Mouse (Mus musculus) inflammation-experienced regulatory T-cells, adult 6 months (primary cell): Measurements from ENCODE around the gene Gm20388. TPM values are rescaled to one million over a fixed set of nuclear protein-coding genes. Genes with fewer than 3 reads are reported as not detected.

ENCODE experiments used
- ATAC-seq: one replicate; pipeline ENCODE4 v1.8.0; 2017
- polyA plus RNA-seq, 3 experiments: library from polyadenylated mRNA; unstranded; fragments of 100-300 nt; shearing (Covaris generic); gene quantifications; one replicate each; pipeline ENCODE4 v1.2.1; 2017

The Gm20388 gene
- polyA plus RNA-seq, 3 experiments from 2014 or later, result 10.8 to 14.1 (median 11.8) TPM

DNA sequence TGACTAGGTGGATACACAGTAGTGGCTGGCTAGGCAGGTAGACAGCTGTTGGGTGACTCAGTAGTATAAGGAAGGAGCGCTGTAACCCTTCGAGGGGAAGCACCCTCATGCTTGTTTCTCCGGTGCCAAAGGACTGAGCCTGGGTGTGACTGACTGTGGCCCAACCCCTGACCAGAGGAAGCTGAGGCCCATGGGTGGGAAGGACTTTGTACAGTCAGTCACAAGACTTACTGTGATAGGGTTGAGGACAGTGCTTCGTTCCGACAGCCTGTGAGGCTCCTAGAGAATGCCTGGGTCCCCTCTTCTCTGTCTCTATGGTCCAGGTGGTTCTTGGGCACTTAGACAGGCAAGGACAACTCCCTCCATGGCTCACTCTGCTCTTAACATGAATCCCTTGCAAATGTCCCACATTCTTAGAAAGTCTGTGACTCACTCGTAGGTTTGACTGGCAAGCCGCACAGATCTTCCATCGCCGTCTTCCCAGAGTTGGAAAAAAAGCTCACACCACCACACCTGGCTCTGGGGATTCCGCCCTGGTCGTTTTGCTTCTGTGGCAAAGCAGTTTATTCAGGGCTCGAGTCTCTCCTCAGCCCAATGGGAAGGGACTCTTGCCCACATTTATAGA is 495.5 kb downstream of the Gm20388 start:
- ATAC-seq, result no peak

GRCm38 (mm10) chr8:120407701-120408240 is 497.1 kb downstream of the Gm20388 start:
- ATAC-seq, result no peak

GRCm38 (mm10) chr8:120408241-120409215 is 497.9 kb downstream of the Gm20388 start:
- no peak for ATAC-seq

DNA sequence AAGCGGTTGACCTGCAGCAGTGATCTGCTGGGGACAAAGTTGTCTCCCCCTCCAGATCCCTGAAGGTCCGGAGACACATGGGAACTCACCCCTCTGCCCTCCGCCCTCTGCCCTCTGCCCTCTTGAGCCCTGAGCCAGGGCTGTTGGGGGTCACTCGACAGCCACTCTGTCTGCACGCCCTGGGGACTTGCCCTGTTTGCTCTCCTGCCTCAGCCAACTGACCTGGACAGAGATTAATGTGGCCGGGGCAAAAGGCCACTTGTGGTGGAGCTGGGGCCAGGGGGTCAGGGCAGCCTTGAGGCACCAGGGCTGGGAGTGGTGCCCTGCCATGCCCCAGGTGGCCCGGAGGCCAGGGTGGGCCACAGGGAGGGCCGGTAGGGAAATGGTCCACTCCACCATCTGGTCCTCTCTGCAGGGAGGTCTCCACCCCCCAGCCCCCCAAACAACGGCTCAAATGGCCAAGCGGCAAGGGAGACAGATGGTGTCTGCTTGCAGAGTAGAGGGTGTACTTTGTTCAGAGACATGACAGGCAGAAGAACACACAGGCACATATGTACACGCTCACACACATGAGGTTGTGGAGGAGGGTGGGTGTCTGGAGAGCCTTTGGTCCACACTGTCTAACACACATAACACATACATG is 498.9 kb downstream of the Gm20388 start:
- no peak for ATAC-seq

DNA sequence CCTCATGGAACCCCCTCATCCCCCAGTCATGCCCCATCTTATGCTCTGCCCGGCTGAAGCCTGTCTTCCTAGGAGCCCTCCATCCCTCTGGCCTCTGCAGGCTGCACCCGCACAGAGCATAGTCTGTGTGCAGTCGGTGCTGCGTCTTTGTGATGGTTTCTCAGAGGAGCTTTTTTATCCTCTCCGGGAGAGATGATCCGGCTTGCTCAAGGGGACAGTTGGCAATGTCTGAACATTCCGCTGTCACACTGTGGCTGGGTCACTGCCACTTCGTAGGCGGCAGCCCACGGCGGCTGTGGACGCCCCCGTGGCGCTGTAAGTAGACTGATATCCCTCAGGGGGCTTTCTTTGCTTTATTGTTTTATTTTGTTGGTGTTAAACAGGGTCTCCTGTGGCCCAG is 500.4 kb downstream of the Gm20388 start:
- ATAC-seq, result no peak

DNA sequence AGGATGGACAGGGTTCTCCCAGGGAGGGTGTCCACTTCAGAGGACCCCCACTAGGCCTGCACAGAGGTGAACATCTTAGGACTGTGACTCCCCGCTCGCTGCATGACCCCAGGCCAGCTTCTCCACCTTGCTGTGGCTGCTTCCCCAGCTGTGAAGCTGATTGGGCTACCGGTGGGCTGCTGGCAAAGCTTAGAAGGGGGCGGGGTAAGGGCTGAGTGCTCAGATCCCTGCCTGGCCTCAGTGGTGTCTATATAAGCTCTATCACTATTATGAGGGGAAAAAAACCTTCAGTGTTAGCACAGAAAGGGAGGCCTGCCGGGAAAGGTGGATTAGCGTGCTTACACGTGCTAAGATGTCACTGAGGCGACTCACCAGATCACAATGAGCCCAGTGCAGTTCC is 501.2 kb downstream of the Gm20388 start:
- no peak for ATAC-seq

DNA sequence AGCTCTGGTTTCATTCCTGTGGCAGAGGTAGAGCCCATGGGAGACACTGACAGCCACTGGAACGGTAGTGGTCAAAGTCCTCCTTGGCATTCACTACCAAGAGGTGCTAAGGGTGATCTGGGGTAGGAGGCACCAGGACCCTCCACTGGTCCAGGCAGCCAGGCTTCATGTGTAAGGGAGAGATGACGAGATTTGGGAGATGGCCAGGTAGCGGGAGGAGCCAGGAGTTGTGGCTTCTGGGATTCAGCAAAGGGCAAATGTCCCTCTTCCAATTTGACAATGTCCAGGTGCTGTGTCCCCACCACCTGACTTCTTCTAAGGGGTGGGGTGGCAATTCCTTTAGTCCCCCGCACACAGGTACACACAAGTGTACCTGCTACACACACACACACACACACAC is 501.7 kb downstream of the Gm20388 start:
- ATAC-seq, result no peak

GRCm38 (mm10) chr8:120412911-120413625 is 502.4 kb downstream of the Gm20388 start:
- no peak for ATAC-seq

GRCm38 (mm10) chr8:120413626-120413988 is 503.0 kb downstream of the Gm20388 start:
- ATAC-seq, result no peak

- no peak for ATAC-seq
These were observed 503.6 kb downstream of the Gm20388 start for GRCm38 (mm10) chr8:120414216-120414615.

- no peak for ATAC-seq
These were observed 504.8 kb downstream of the Gm20388 start for GRCm38 (mm10) chr8:120415474-120415873.

GRCm38 (mm10) chr8:120416173-120416521 is 505.5 kb downstream of the Gm20388 start:
- ATAC-seq, result no peak

DNA sequence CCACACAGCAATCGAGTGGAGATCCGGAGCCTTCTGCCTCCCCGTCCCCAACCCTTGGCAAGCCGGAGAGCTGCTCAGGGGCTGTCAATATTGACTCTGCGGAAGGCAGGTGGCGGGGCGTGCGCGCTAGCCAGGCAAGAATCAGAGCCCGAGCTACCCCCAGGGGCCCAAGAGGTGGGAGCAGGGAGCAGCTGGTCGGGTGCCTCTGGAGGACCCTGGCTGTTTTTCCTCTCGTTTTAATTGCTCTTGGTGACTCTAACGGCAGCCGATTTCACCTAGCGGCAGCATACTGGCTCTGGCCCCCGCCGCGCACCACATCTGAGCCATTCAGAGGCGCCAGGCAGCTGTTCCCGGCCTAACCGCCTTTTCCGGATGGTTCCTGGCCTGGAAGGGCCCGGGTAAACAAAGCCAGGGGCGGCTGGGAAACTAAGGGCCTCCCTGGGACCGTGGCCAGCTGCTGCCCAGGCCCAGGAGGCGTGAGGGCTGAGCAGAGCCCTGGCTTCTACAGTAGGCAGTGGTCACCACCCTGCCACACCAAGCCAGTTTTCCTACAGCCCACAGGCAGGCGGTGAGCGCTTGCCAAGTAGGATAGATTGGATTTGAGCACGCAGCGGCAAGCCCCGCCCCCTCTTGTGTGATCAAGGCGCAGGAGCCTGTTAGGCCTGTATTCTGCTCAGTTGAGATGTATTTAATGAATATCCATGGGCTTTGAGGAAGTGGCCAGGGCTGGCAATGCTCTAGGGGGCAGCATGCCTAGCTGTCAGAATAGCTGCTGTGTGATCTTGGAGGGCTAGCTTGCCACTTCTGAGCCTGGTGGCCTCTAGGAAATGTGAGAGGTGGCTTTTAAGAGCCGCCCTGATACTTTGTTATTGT is 506.1 kb downstream of the Gm20388 start:
- no peak for ATAC-seq

- ATAC-seq, result no peak
These were observed 507.5 kb downstream of the Gm20388 start for GRCm38 (mm10) chr8:120418188-120418587.

DNA sequence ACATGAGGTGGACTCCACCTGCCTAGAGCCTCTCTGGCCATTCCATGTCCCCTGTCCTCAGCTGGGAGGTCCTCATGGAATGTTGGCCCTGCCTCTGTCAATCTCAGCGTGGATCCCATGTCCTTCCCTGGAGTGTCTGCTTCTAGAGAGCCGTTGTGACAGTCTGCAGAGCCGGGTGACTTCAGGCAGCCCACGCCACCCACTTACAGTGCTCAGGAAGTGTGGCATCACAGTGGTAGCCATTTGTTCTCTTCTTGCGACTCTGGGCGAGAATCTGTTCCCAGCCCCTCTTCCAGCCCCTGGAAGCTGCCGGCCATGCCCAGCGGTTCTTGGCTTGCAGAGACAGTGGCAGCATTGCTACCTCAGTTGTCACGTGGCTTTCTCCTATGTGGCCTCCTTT is 509.0 kb downstream of the Gm20388 start:
- no peak for ATAC-seq

DNA sequence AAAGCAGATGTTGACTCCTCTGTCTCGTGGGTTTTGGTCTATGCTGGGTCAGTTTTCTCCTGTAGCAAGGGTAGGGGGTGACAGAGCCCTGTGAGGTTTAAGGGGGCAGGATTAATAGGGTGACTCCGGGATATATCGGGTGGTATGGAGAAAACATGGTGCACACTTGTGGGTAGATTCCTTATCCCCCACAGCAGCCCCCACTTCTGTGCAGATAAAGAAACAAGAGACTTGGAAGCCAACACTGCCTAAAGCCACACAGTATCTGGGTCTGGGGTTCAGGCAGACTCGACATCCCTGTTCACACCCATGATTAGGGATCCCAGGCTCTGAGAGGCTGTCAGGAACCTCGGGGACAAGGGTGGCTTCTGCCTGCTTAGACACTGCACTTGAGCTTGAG is 509.6 kb downstream of the Gm20388 start:
- no peak for ATAC-seq

- no peak for ATAC-seq
These were observed 511.0 kb downstream of the Gm20388 start for GRCm38 (mm10) chr8:120421638-120422037.

DNA sequence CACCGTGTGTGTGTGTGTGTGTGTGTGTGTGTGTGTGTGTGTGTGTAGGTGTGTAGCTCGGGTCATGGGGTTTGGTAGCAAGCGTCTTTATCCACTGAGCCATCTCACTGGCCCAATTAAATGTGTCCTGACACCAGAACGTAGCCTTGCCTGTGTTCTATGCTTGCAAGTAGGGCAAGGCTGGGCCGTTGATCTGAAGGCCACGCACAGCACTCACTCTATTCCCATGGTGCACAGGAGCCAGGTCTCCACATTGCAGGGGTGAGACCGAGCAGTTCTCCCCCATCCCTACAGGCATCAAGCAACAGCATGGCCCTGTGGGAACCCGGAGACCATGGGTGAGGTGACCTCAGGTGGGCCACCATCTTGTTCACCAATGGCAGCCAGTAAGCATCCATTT is 511.6 kb downstream of the Gm20388 start:
- ATAC-seq, result no peak

GRCm38 (mm10) chr8:120423576-120423975 is 512.9 kb downstream of the Gm20388 start:
- no peak for ATAC-seq

GRCm38 (mm10) chr8:120424829-120425198 is 514.2 kb downstream of the Gm20388 start:
- ATAC-seq, result no peak

DNA sequence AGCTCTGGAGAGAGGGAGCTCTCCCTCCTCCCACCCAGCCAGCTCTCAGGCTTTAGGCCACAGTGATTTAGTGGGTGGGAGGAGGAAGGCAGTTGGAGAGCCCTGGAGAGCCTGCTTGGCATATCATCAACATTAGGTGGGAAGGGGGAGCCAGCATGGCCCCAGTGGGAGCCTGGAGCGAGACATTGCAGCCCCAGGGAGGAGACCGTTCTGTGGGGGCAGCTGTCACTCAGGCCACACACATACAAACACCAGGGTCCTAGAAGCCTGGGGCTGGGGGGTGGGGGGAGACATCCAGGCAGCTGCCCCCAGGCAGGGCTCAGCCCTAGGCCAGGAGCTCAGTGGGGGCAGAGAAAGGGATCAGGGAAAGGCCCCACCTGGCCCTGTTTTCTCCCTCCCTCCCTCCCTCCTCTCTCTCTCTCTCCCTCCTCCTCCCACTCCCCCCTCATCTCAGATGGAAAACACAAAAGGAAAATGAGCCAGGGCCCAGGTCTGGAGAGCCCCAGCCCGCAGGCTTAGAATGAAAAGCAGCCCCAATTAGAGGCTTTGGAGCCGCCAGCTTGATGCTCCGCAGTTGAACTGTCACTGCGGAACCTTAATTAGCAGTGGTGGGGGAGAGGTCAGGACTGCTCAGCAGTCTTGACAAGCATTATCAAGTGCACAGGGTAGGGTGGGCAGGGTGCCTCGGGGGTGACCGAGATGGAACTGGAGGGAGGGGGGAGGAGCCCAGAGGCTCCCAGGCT is 514.7 kb downstream of the Gm20388 start:
- no peak for ATAC-seq
